Mouse (Mus musculus): ENCODE data around the gene Basp1. TPM values are rescaled to one million over a fixed set of nuclear protein-coding genes. Genes with fewer than 3 reads are reported as not detected.

The Basp1 gene
- total and polyA plus RNA-seq, 3 experiments, result 0.04 to 2.5 (median 1.6) TPM

- Histone ChIP-seq H3K27ac (ENCODE audit: insufficient read depth, low read depth) (no peak overlapping the region), H3K4me2 (ENCODE audit: insufficient read depth, low read depth, poor library complexity, severe bottlenecking) (no peak overlapping the region), H3K9ac (ENCODE audit: insufficient read depth, low read depth) (no peak overlapping the region), H3K9me3 (replicated peaks; ENCODE audit: low read length) (peaks cover 22% of the 10 kb centered on the region), H3K79me2 (replicated peaks; ENCODE audit: control insufficient read depth, extremely low read depth, insufficient read depth, poor library complexity, severe bottlenecking) (no peaks in the 10 kb centered on the region), H3K4me1 (ENCODE audit: control insufficient read depth in 1 of 2, insufficient read depth in 2 of 2) (no peaks in the 10 kb centered on the region), H3K36me3 (replicated peaks in 1 of 2; ENCODE audit: control insufficient read depth in 1 of 2, insufficient read depth in 1 of 2, low read length in 1 of 2) (no peaks in the 10 kb centered on the region), H3K4me3 (replicated peaks in 1 of 3; ENCODE audit: low read depth in 2 of 3, low read length in 2 of 3, poor library complexity in 1 of 3) (no peak overlapping the region), H3K27me3 (replicated peaks) (no peaks in the 10 kb centered on the region)
- in situ Hi-C loops (cut with MboI; ENCODE audit: low pct_ligation_motif_present, low pct_unique_long_range_greater_than_20kb, low sequenced_read_pairs) (loop anchor here (25.0 kb wide), 1 partner anchor 827 kb away; no protein-coding TSS in a partner anchor), dilution Hi-C loops (cut with MboI; ENCODE audit: extremely low pct_ligation_motif_present, extremely low pct_unique_long_range_greater_than_20kb, low sequenced_read_pairs) (no loop called here)
- DNase-seq (ENCODE audit: extremely low read depth), result no peak
- TF ChIP-seq ZMIZ1 (IDR thresholded peaks at IDR 0.05; ENCODE audit: low read depth, low read length) (no peak), PAX5 (IDR thresholded peaks at IDR 0.05; ENCODE audit: low read length) (no peak), CTCF (conservative IDR thresholded peaks at IDR 0.05 in 1 of 2, IDR thresholded peaks at IDR 0.05 in 1 of 2; ENCODE audit: low read depth in 2 of 2, low read length in 2 of 2) (no peak), USF1 (IDR thresholded peaks at IDR 0.05; ENCODE audit: low read depth, low read length) (no peak), E2F4 (IDR thresholded peaks at IDR 0.05; ENCODE audit: insufficient replicate concordance, low read depth, low read length) (no peak), EP300 (IDR thresholded peaks at IDR 0.05; ENCODE audit: low read length) (no peak), MXI1 (IDR thresholded peaks at IDR 0.05; ENCODE audit: low read depth, low read length) (no peak), MYC (IDR thresholded peaks at IDR 0.05; ENCODE audit: low read depth, low read length) (no peak), ELF1 (IDR thresholded peaks at IDR 0.05; ENCODE audit: low read depth, low read length) (no peak), TCF12 (IDR thresholded peaks at IDR 0.05; ENCODE audit: low read depth, low read length) (no peak), BHLHE40 (IDR thresholded peaks at IDR 0.05; ENCODE audit: low read depth, low read length) (no peak), USF2 (conservative IDR thresholded peaks at IDR 0.05; ENCODE audit: low read depth, low read length) (no peak), RCOR1 (conservative IDR thresholded peaks at IDR 0.05; ENCODE audit: low read depth, low read length) (no peak), ZKSCAN1 (IDR thresholded peaks at IDR 0.05; ENCODE audit: borderline replicate concordance, low read depth, low read length) (no peak), MAX (IDR thresholded peaks at IDR 0.05; ENCODE audit: low read length) (no peak), GABPA (IDR thresholded peaks at IDR 0.05; ENCODE audit: insufficient replicate concordance, low read depth, low read length) (no peak), NRF1 (IDR thresholded peaks at IDR 0.05; ENCODE audit: low read depth, low read length) (no peak), MEF2A (IDR thresholded peaks at IDR 0.05; ENCODE audit: borderline replicate concordance, low read depth, low read length) (no peak)
Measured at GRCm38 (mm10) chr15:25414011-25414746, 615 bp upstream of the Basp1 start.

GRCm38 (mm10) chr15:25412761-25413261 is 753 bp downstream of the Basp1 start:
- Histone ChIP-seq H3K36me3 (replicated peaks in 1 of 2; ENCODE audit: control insufficient read depth in 1 of 2, insufficient read depth in 1 of 2, low read length in 1 of 2) (no peaks in the 10 kb centered on the region), H3K27me3 (replicated peaks) (no peaks in the 10 kb centered on the region), H3K9me3 (replicated peaks; ENCODE audit: low read length) (peaks cover 22% of the 10 kb centered on the region), H3K79me2 (replicated peaks; ENCODE audit: control insufficient read depth, extremely low read depth, insufficient read depth, poor library complexity, severe bottlenecking) (no peaks in the 10 kb centered on the region), H3K4me2 (ENCODE audit: insufficient read depth, low read depth, poor library complexity, severe bottlenecking) (no peak overlapping the region), H3K27ac (ENCODE audit: insufficient read depth, low read depth) (no peak overlapping the region), H3K4me1 (ENCODE audit: control insufficient read depth in 1 of 2, insufficient read depth in 2 of 2) (no peaks in the 10 kb centered on the region), H3K4me3 (replicated peaks in 1 of 3; ENCODE audit: low read depth in 2 of 3, low read length in 2 of 3, poor library complexity in 1 of 3) (no peak overlapping the region), H3K9ac (ENCODE audit: insufficient read depth, low read depth) (no peak overlapping the region)
- no peak for DNase-seq (ENCODE audit: extremely low read depth)
- TF ChIP-seq GABPA (IDR thresholded peaks at IDR 0.05; ENCODE audit: insufficient replicate concordance, low read depth, low read length), result no peak
- TF ChIP-seq TBP (conservative IDR thresholded peaks at IDR 0.05; ENCODE audit: low read depth, low read length), result no peak
- in situ Hi-C loops (cut with MboI; ENCODE audit: low pct_ligation_motif_present, low pct_unique_long_range_greater_than_20kb, low sequenced_read_pairs) (loop anchor here (25.0 kb wide), 1 partner anchor 826 kb away; no protein-coding TSS in a partner anchor), dilution Hi-C loops (cut with MboI; ENCODE audit: extremely low pct_ligation_motif_present, extremely low pct_unique_long_range_greater_than_20kb, low sequenced_read_pairs) (no loop called here)

Measured in CH12.LX (cell line).